Mouse (Mus musculus) thymus, adult 2 months (tissue): Measurements from ENCODE around the gene Man2b1.

Source experiments
- CTCF ChIP-seq: fragments of 200-500 bp; IDR thresholded peaks from 2 replicates; pipeline ENCODE4 v1.5.1; 2012; ENCODE audit warnings: mild to moderate bottlenecking, control low read depth, low read length, moderate library complexity, borderline replicate concordance; ENCODE audit not compliant: control insufficient read depth, poor library complexity, insufficient read depth; ENCODE audit errors: extremely low read depth
- POLR2A ChIP-seq: fragments of 200-500 bp; IDR thresholded peaks from 2 replicates; pipeline ENCODE4 v1.6.1; 2012; ENCODE audit warnings: mild to moderate bottlenecking, low read length, control low read depth, moderate library complexity; ENCODE audit not compliant: control insufficient read depth, poor library complexity, insufficient read depth; ENCODE audit errors: extremely low read depth

DNA sequence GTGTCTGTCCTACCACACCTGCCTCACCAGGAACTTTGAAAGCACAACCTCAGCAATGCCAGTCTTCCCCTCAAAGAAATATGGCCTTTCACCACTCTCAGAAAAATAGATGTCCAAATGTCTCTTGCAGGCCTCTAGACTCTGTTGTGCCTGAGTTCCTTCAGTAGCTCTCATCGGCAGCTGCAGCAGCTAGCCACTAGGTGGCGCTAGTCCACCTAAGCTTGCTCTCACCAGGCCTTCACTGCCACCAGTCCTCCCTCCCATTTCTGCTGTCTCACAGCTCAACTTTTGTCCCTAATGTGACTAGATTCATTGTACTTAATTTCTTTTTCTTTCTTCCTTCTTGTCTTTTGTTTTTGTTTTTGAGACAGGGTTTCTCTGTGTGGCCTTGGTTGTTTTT lies 6.1 kb upstream of the Man2b1 start:
- TF ChIP-seq POLR2A (no peak), CTCF (peak; percentile 82; the same call in 1 of the 2 replicates)
